Mouse (Mus musculus): ENCODE measurements around the gene BC028528.
"Not testable (repeated sequence)": the region's sequence is repeated elsewhere in the genome, so short reads cannot be mapped to it uniquely, and the experiment has no call there.

The BC028528 gene

DNA sequence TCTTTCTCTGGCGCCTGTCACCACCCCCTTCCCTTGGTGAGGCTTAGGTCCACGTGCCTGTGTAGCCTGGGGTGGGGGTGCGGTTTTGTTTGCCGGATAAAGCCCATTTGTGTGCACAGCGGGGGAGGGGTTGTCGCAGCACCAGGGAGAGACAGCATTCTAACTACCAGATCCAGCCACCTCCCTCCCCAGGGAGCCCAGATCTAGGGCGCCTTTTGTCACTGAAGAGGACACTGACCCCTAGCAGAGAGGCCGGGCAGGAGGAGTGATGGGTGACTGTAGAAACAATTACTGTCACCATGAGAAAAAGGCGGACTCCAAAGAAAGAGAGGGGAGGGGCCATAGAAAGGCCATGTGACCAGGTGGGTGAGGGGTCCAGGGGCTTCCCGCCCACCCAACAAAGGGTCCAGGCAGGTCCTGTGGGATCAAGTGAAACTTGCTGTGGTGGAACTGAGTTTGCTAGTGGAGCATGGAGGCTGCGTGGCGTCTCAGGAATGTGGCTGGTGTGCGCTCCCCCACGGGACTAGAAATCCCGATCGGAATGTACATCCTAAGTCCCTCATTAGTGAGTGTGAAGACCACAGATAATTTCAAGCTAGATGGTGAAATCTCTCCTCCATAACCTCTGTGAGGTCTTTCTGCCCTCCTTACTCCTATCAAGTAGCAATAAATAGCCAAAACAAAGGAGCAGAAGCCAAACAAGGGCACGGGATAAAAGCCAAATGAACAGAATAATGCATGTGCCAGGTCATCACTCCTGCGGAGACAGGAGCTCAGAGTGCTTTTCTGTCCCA, 13.5 kb upstream of the BC028528 start:
- DNase-seq (ENCODE audit: low spot score), result no peak

DNA sequence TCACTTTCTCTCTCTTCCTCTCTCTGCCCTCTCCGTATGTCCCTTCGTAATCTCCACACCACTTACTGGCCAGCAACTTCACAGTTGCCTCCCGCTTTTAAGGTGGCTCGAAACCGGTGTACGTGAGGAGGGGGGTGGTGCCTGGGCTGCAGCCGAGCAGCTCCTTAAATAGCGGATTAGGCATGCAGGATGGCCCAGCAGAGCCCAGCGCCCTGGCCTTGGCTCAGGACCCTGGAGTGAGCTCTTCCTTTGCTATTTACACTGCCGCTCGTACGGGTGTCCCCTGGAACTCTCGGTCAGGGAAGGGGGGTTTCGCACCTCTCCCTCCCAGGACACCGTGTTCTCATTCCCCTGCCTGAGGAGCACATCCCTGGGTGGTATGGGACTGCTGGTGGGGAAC, 12.8 kb upstream of the BC028528 start, which contains the start of gene Car14:
Car14 (minus strand) TSS at position 124 of the 400 bp plus-strand sequence.
- no peak for DNase-seq (ENCODE audit: low spot score)

DNA sequence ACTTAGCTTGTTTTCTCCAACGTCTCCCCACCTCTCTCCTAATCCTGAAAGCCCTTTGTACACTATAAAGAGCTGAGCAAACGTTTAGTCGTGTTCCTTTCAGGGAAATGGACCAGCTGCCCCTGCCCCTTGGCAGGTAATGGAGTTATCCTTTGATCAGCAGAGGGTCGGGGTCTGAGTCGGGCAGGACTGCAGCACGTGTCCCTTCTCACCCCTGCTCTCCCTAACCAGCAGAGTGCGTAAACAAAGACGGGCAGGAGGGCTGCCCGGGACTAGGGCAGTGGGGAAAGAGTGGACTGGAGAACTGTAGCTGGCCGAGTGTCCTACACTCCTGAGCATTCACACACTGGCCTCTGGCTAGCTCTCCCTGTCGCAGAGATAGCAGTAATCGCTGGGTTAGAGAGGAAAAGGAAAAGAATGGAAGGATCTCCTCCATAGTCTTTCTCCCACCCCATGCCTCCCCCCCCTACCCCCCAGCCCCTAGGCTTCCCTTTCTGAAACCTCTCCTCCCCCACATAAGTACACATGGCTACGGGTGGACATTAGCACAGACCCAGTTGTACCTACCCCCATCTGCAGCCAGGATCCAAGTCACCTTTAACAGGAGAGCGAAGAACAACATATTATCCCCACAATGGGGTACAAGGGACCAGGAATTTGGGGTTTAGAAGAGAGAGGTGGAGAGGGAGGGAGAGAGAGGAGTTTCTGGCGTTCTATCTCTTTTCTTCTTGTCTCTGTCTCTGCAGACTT, 12.1 kb upstream of the BC028528 start:
- DNase-seq (ENCODE audit: low spot score), result no peak

DNA sequence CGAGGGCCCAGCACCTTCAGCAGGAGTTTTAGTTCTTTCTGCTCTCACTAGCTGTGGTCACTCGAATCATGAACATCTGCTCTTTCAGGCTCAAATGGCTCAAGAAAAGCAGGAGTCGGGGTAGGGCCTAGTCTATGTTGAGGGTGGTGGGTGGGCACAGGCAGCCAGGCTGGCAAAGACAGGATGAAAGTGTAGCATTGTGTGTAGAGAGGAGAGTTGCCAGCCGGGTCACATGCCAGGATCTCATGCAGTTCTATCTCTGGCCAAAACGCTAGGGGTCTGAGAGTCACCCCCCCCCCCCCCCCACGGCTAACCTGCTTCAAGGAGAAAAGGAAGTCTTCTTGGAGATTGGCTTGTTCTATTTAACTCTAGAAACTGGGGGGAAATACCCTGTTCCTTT, 10.8 kb upstream of the BC028528 start:
- no peak for DNase-seq (ENCODE audit: low spot score)

DNA sequence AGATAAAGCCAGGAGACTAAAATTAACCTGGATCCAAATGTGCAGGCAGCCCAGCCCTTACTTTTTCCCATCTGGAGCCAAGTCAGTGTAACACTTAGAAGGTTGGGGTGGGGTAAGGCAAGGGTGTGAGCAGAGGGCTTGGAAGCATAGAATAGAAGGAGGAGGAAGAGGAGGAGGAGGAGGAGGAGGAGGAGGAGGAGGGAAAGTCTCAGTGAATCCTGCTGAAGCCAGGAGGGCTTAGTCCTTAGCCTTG, 10.5 kb upstream of the BC028528 start:
- DNase-seq (ENCODE audit: low spot score), result no peak

DNA sequence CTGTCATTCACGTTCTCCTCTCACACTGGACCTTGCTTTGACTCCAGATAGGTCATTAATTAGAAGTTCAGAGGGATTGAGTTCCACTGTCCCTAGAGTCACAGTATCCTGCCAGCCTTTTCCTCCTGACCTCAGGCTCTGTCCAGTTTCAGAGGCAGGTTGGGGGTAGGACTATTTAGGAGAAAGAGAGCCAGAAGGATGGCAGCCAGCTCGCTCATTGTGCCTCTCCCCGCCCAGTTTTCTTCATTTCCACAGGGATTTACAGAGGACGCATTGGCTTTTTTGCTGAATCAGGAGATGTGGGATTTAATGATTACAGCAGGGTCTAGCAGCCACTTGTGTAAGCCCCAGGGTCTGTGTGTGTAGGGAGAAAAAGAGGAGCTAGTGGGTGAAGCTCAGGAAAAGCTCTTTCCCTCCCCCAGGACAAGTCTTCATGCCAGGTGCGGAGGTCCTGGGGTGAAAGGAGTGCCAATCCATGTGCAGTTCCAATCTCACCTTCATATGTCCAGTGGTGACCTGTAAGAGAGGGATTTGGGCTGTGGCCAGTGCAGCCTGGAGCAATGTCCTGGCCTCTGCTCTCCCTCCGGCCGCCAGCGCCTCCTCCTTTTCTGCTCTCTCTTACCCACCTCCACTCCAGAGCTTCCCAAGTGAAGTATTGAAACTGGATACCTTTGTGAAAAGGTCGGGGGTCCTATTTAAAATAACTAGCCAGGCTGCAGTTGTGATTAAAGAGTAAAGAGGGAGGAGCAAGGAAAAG, 10.0 kb upstream of the BC028528 start:
- DNase-seq (ENCODE audit: low spot score), result no peak

DNA sequence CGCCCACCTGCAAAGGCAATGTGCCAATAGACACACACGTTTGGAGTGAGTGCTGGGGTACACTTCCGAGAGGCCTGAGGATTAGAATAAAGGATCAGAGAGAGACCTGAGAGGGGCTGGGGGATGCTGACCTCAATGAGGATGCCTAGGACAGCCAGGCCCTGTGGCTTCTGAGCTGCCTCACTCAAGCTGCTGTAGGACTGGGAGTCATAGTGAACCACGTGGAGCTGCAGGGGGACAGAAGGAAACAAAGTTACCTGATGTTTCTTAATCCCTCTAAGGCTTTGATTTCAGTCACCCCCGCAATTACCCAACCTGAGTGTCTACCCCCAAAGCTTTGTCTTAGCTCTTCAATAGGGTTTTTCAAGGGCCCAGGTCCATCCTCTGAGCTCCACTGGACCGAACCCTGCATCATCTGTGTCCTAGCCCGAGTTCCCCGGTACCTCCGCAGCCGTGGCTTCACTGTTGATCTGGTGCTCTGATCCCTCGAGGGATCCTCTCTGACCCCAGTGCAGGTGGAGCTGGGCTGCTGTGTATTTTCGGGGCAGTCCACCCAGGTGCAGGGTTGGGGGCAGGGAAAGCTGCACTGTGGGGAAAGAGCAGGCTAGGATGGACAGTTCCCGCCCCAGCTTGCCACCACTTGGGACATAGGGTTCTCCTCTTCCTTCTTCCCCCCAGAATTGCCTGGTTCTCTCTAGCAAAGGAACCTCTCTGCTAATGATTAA, 8.2 kb upstream of the BC028528 start:
- no peak for DNase-seq (ENCODE audit: low spot score)

DNA sequence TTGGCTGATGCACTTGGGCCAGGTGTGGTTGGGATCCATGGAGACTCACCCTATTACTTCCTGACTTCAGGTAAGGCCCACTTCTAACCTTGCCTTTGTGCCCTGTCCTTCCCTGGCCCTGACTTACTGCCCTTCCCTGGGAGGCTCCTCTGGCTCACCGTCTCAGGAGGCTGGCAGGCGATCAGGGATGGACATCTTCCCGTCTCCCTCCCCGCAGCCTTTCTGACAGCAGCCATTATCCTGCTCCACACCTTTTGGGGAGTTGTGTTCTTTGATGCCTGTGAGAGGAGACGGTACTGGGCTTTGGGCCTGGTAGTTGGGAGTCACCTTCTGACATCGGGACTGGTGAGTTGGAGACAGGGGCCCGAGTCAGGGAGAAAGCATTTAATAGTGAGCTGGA, 3.7 kb upstream of the BC028528 start:
- DNase-seq (ENCODE audit: low spot score), result not testable (repeated sequence)

DNA sequence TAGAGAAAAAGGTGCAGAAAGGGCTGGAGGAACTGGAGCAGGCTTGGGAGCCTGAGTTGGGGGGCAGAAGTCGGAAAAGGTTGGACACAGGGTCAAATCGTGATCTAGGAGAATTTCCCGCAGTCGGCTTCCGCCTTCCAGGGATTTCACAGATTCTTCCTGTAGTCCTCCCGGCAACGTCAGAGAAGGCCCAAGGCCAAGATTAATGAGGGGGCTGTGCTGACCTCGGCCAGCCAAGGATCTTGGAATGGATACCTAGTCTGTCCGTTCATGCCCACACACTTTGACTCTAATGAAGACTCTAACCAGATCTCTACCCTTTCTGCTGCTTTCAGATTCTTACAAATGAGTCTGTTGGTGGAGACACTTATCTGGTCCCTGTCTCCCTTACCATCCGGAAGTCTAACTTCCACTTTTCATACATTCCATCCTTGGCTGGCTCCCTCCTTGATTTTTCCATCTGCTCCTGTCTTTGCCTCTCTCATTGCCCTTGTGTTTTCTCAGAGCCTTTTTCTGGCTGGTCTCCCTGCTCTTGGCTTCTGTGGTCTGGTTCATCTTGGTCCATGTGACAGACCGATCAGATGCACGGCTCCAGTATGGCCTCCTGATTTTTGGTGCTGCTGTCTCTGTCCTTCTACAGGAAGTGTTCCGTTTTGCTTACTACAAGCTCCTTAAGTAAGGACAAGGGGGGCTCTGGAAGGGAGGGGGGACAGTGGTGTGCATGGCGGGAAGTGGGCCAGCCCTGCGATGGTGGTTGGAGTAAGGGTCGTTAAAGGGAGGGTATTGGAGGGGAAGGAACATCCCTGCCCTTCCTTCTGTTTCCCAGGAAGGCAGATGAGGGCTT, 2.7 kb upstream of the BC028528 start:
- DNase-seq (ENCODE audit: low spot score), result peak; percentile 40

DNA sequence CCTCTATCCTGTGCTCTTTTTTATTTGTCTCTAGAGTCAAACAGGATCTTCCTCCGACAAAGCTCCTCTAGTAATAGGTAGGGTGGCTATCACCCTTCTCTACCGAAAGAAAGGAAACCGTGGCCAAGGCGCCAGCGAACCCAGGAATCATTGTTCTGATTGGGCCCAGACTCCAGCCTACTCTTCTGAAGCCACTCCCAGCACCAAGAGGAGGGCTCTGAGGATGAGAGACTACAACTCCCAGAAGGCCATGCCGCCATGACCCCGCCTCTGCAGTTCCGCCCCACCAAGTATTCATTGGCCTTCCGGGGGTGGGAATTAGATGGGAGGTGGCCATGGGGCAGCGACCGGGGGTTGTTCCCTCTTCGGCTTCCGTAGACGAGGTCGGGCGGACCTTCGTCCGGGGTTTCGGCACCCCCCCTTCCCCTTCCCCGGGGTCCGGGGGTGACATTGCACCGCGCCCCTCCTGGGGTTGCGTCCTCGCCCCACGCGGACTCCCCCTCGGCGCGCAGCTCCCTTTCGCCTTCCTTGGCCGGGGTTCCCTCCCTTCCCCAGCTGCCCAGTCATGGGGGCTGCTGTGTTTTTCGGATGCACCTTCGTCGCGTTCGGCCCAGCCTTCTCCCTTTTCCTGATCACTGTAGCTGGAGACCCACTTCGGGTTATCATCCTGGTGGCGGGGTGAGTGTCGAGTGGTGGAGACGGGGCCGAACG, 2.0 kb upstream of the BC028528 start, which contains the start of gene Aph1a:
Aph1a (plus strand) TSS at position 364 of the 711 bp plus-strand sequence.
- DNase-seq (ENCODE audit: low spot score), result peak; percentile 95

DNA sequence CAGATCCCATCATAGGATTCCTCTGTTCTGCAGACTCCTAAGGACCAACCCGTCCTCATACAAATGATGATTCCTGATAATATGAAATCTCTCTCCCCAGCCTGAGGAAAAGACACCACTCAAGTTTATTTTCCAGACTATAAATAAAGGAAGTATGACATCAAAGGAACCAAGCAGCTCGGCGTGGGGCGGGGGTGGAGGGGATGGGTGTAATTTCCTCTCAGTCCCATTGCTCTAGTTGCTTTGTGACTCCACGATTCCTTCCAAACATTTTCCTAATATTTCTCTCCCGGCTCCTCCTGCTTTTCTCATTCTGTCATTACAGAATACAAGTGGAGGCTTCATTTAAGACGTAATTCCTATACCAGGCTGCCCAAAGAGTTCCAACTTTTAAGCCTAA, 1.3 kb upstream of the BC028528 start:
- DNase-seq (ENCODE audit: low spot score), result no peak

DNA sequence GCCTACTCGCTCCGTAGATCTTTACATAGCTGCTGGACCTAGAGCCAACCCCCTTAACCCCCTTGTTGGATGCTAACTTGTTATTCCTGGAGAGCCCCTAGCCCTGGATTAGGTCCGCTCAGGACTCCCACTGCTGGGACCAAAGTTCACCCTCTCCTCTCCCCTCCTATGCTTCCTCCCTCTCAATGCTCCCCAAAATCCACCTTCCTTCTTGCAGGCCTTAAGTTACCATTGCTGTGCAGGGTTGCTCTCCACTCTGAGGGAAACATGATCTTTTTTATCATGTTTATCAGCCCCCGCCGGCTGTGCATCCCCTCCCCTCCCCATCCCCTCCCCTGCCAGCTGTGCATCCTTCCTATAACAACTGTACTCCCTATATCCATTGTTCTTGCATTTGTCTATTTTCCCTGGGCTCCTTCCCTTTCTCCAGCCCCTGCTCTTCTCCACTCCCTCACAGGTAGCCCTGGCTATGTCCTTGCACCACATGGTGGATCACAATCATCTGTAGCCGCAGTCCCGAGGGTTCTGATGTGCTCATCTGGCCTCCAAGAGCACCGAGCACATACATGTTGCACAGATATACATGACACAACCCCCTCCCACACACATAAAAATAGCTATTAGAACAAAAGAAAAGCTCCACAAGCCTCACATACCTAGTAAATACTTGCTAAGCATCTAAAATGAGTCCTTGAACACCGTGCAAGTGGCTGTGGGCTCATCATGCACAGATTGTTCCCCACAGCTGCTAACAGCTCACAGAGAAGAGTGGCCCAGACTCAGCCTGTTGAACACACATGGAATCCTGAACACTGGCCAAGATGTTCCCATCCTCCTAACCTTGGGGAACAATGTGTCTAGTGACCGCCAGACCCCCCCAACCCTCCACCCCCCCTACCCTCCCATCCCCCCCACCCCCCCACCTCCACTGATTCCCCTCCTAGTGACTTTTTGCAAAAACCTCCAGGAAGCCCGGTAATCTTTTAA, 554 bp upstream of the BC028528 start:
- no peak for DNase-seq (ENCODE audit: low spot score)

DNA sequence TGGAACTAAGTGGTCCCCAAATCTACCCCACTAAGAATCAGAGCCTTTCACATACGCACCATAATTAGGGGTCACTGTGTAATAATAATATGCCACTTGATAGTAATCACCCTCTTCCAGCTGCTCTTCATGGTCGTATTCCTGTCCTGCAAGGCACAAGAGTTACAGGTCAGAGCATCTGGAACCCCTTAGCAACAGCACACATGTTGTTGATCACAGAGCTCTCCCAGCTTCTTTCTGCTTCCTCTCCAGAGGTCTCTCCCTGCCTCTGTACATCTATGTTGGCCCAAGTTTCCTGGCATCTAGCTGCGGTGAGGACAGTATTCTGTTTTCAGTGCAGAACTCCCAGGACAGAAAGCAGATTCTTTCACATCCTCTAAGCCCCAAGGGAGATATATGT, 2.1 kb downstream of the BC028528 start:
- no peak for DNase-seq (ENCODE audit: low spot score)

DNA sequence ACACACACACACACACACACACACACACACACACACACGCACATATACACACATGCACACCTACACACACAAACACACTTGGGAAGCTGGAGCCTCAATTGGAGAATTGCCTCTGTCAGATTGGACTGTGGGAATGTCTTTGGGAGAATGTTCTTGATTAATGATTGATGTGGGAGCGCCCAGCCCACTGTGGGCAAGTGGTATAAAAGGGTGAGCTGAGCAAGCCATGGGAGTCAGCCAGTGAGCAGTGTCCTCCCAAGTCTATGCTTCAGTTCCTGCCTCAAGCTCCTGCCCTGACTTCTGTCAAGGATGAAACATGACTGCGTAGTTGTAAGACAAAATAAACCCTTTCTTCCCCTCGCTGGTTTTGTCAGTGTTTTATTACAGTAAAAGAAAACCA, 4.2 kb downstream of the BC028528 start:
- no peak for DNase-seq (ENCODE audit: low spot score)

DNA sequence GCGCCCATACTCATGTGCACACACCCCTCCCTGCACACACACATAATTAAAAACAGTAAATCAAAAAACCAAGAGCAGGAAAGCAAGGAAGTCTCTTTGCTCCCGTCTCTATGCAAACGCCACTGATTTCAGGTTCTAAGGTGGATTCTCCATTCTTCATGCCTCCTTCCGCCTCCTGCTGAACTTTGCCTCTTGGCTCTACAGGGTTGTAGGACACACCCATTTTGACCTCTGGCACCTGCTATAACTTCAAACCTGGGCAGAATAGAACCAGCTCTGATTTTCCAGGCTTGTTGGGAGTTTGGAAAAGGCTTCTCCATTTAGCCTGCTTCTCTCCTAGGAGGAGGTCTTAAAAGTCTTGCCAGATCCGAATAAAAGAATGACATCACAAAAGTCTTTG, 7.4 kb downstream of the BC028528 start:
- no peak for DNase-seq (ENCODE audit: low spot score)

DNA sequence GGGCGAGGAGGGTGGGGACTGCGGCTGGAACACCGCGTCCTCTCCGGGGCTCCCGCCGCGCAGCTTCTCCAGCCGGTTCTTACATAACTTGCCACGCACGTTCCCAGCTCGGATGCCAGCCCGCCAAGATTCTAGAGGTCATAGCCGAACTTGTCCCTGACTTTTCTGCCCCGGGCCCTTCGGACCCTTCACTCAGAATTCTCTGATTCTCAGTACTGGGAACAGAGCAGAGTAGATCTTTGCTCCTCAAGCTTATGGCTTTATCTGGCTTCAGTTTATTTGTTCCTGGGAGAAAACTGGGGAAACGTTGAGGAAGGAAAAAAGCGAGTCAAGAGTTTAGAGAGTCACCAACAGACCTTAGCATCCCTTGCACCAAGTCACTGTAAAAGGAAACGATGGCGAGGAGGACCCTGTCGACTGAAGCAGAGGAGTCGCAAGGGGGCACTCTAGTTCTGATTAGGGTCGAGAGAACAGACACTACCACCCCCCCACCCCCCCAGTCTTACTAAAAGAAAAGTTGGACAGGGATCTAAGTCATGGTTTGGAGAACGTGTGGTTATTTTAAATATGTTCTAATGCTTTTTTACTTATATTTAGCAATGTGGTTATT, 8.9 kb downstream of the BC028528 start:
- no peak for DNase-seq (ENCODE audit: low spot score)

DNA sequence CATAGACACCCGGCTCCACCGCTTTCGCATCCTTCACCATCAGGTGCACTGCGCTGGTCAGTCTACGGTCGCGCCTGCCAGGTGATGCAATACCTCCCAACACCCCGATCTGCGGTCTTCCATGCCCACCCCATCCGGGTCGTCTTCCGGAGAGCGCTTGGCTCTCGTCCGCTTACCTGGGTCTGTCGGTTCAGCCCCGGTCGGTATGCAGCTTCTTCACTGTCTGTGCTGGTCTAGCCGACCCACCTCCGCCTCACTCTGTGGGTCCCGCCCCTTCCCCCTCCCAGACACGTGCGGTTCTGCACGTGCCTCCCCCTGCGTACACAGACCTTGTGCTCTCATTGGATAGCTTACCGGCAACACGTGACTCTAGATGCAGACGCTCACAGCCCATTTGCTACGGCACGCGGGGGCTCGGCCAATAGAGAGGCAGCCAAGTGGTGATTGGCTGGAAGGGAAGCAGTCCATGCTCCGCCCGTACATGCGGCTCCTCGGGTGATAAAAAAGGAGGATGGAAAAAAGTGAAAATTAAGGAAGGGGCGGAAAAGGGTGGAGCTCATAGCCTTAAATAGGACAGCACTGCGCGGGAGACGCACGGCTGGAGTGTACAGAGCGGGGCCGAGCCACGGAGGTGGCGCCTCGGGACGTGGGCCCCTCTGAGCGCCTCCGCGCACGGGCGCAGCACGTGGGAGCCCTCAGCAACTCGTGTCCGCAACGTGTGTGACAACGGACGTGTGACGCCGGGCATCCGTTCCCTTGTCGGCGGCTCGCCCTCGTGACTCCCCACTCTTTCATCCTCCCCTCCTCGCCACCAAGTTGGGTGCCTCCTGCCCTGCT, 9.6 kb downstream of the BC028528 start, which contains the start of gene Ciart:
Ciart (minus strand) TSS at position 273 of the 837 bp plus-strand sequence.
- DNase-seq (ENCODE audit: low spot score), result peak; percentile 78

DNA sequence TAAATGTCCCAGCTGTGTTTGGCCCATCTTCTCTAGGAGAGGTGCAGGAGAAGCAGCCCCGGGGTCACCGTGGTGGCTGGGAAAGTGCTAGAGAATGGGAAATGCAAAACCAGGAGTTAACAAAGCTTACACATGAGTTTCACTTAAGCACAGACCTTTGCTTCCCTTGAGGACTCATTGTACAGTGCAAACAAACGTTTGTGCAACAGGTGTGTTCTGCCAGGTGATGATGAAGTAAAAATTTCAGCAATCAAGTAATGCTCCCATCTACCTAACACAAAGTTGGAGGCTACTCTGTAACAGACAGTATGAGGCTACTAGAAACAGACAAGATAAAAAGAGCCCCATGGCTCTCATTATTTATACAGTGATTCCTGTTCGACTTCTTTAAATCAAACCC, 12.7 kb downstream of the BC028528 start:
- DNase-seq (ENCODE audit: low spot score), result no peak
